ENCODE assay signal across 7 mouse cellular contexts in the genomic region with DNA sequence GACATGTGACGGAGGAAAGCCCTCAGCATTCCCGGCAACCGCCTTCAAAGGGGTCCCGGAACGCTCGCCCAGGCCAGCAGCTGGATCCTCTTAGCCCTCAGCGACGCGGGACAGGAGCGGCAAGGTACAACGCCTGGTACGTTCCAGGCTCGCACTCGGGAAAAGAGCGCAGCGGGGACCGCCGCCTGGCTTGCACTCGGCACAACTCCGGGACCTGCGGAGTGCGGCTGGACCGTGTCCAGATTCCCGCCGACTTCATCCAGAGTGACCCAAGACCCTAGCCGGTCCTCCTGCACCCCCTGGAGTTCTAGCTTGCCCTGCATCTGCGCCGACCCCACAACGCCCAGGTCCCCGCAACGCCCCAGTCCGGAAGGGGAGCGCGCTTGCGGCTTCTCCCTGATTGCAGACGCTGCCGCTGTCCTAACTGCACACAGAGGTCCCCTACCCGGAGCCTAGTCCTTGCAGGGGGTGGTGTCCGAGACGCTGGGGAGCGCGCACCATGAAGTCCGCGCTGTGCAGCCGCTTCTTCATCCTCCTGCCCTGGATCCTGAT. TPM values are rescaled to one million over a fixed set of nuclear protein-coding genes. Genes with fewer than 3 reads are reported as not detected.
DNase-seq lines count a peak whose midpoint lies in the region; ATAC-seq and TF ChIP-seq lines count a peak whose summit lies in the region.

No protein-coding gene starts in this region.

- H3K4me1 ChIP-seq in embryonic facial prominence, embryonic 15.5 days = peaks cover 19% of the 10 kb centered on the region
- no peaks in the 10 kb centered on the region for H3K4me1 ChIP-seq in lung, postnatal 0 days (ENCODE audit: insufficient read depth, low read depth, low read length)

- DNase-seq in R1 (ENCODE audit: low read depth, low spot score) = peak; percentile 59
- peak; percentile 13 to 25 for DNase-seq in adrenal gland, postnatal 36 days
- peak; percentile 13 to 21 for DNase-seq in heart, postnatal 14 days
- peak; percentile 25 to 29 for DNase-seq in layer of hippocampus, adult 18-20 months (ENCODE audit: low spot score in 2 of 2)
- peak; percentile 15 for DNase-seq in lung, postnatal 0 days (ENCODE audit: low spot score)
- peak; percentile 59 to 62 for DNase-seq in right cerebral cortex, postnatal 10 days (ENCODE audit: low spot score in 2 of 2)

- no peaks in the 10 kb centered on the region for H3K36me3 ChIP-seq in embryonic facial prominence, embryonic 15.5 days
- no peaks in the 10 kb centered on the region for H3K36me3 ChIP-seq in lung, postnatal 0 days (ENCODE audit: insufficient read depth, low read length)

- H3K4me3 ChIP-seq in embryonic facial prominence, embryonic 15.5 days (replicated peaks) = peak overlapping the region; percentile 52
- H3K4me3 ChIP-seq in lung, postnatal 0 days (ENCODE audit: low read depth, low read length) = peak overlapping the region; percentile 46

- under 1% methylated on average over 44 of the region's 45 CpGs for WGBS in embryonic facial prominence, embryonic 15.5 days
- WGBS in lung, postnatal 0 days = under 1% methylated on average over 45 of the region's 45 CpGs

- TF ChIP-seq EP300 in lung, postnatal 0 days (IDR thresholded peaks at IDR 0.05) = no peak

- H3K27ac ChIP-seq in embryonic facial prominence, embryonic 15.5 days (replicated peaks) = no peak overlapping the region
- H3K27ac ChIP-seq in lung, postnatal 0 days (ENCODE audit: low read length) = no peak overlapping the region

- no peaks in the 10 kb centered on the region for H3K9me3 ChIP-seq in embryonic facial prominence, embryonic 15.5 days (replicated peaks)
- H3K9me3 ChIP-seq in lung, postnatal 0 days (ENCODE audit: low read length) = no peaks in the 10 kb centered on the region

- intact Hi-C loops in heart, postnatal 14 days (cut with DNase I) = no loop called here

- peaks cover 51% of the 10 kb centered on the region for H3K27me3 ChIP-seq in embryonic facial prominence, embryonic 15.5 days
- H3K27me3 ChIP-seq in lung, postnatal 0 days (replicated peaks; ENCODE audit: insufficient read depth, low read length) = peaks cover 10% of the 10 kb centered on the region; the same call in 1 of the 2 replicates

- peak; percentile 41; the same call in 1 of the 2 replicates for ATAC-seq in embryonic facial prominence, embryonic 15.5 days (ENCODE audit: insufficient number of reproducible peaks, low FRiP score, low TSS enrichment, low read depth)
- peak; percentile 21; the same call in 1 of the 2 replicates for ATAC-seq in lung, postnatal 0 days

- peak overlapping the region; percentile 33 for H3K9ac ChIP-seq in embryonic facial prominence, embryonic 15.5 days
- no peak overlapping the region for H3K9ac ChIP-seq in lung, postnatal 0 days (replicated peaks; ENCODE audit: low read depth)

- no peak for TF ChIP-seq CTCF in lung, postnatal 0 days (IDR thresholded peaks at IDR 0.05)

- H3K4me2 ChIP-seq in embryonic facial prominence, embryonic 15.5 days (replicated peaks) = peak overlapping the region; percentile 98
- H3K4me2 ChIP-seq in lung, postnatal 0 days (replicated peaks; ENCODE audit: low read depth, low read length) = peak overlapping the region; percentile 77

RNA-seq across cellular contexts. Expression of a gene that starts 0.7 kb away (rescaled TPM):
- total RNA-seq in adrenal gland, postnatal 36 days (2021) = not detected
- 0.56 and 0.61 TPM in 2 replicates for polyA plus RNA-seq in embryonic facial prominence, embryonic 15.5 days (2015; fragmentation: Nextera tagmentation; extraction: Ambion mirVana)
- total RNA-seq in heart, postnatal 14 days (2021) = not detected
- 10 to 100 TPM; 10.5 to 11.9 TPM for total RNA-seq in layer of hippocampus, adult 18-20 months (2021)
- 0.24 and 0.31 TPM in 2 replicates for polyA plus RNA-seq in lung, postnatal 0 days (2015; fragmentation: Nextera tagmentation; extraction: Ambion mirVana)

Comparison
In these comparisons a context has a peak if more than half of its experiments do, and no peak if none do; other contexts are left out.
1. RNA of a gene that starts 0.7 kb away (total RNA-seq): 10.5 to 11.9 TPM in layer of hippocampus, adult 18-20 months; not detected in adrenal gland, postnatal 36 days and not detected in heart, postnatal 14 days; every median in the first group is over 10 times any median in the second.
2. Peak in every context shown above with its lines, with median percentiles within 50 percentile points of each other: DNase-seq.